Mouse (Mus musculus) 416B (cell line): ENCODE results near the gene Zfp866.
A peak's percentile ranks its signal among the peaks of the same experiment; 100 is the strongest.

Source experiments
- DNase-seq: peaks from one replicate; pipeline ENCODE4 v3.0.0; 2011; ENCODE audit warnings: low read depth

Zfp866 gene

GRCm38 (mm10) chr8:69796721-69797345 lies 5.9 kb upstream of the Zfp866 start:
- DNase-seq, result no peak

- DNase-seq, result no peak
Measured at GRCm38 (mm10) chr8:69794901-69795300, 3.9 kb upstream of the Zfp866 start.

- no peak for DNase-seq
Measured at GRCm38 (mm10) chr8:69794096-69794495, 3.1 kb upstream of the Zfp866 start.

- no peak for DNase-seq
Measured at GRCm38 (mm10) chr8:69793666-69794065, 2.7 kb upstream of the Zfp866 start.

GRCm38 (mm10) chr8:69791415-69792068 lies 564 bp upstream of the Zfp866 start:
- peak; percentile 59 for DNase-seq

GRCm38 (mm10) chr8:69790364-69790763 lies 614 bp downstream of the Zfp866 start:
- DNase-seq, result no peak

GRCm38 (mm10) chr8:69789731-69790130 lies 1.2 kb downstream of the Zfp866 start:
- peak; percentile 47 for DNase-seq

- peak; percentile 42 for DNase-seq
Measured at GRCm38 (mm10) chr8:69789105-69789504, 1.9 kb downstream of the Zfp866 start.

- no peak for DNase-seq
Measured at GRCm38 (mm10) chr8:69777111-69777510, 13.9 kb downstream of the Zfp866 start.

- no peak for DNase-seq
Measured at GRCm38 (mm10) chr8:69775149-69775534, 15.8 kb downstream of the Zfp866 start.

- DNase-seq, result peak; percentile 100
Measured at GRCm38 (mm10) chr8:69774503-69775148, 16.4 kb downstream of the Zfp866 start, which contains the start of gene Gm20422. Gene Gm20422, minus strand, starts transcription at chr8:69774886.

GRCm38 (mm10) chr8:69772106-69772505 lies 18.9 kb downstream of the Zfp866 start:
- DNase-seq, result no peak

GRCm38 (mm10) chr8:69771221-69771620 lies 19.8 kb downstream of the Zfp866 start:
- no peak for DNase-seq

GRCm38 (mm10) chr8:69761814-69762445 lies 29.0 kb downstream of the Zfp866 start:
- no peak for DNase-seq

GRCm38 (mm10) chr8:69758316-69758715 lies 32.7 kb downstream of the Zfp866 start:
- DNase-seq, result peak; percentile 24

- DNase-seq, result no peak
Measured at GRCm38 (mm10) chr8:69752437-69752836, 38.5 kb downstream of the Zfp866 start.

GRCm38 (mm10) chr8:69749544-69750454 lies 41.2 kb downstream of the Zfp866 start, which contains the start of gene Zfp963:
Gene Zfp963, minus strand, starts transcription at chr8:69749970.
- peak; percentile 98 for DNase-seq

GRCm38 (mm10) chr8:69741231-69741630 lies 49.7 kb downstream of the Zfp866 start:
- peak; percentile 33 for DNase-seq

GRCm38 (mm10) chr8:69740763-69741162 lies 50.2 kb downstream of the Zfp866 start:
- DNase-seq, result no peak

GRCm38 (mm10) chr8:69735495-69735894 lies 55.5 kb downstream of the Zfp866 start:
- no peak for DNase-seq

- no peak for DNase-seq
Measured at GRCm38 (mm10) chr8:69717232-69717580, 73.8 kb downstream of the Zfp866 start.
